Mouse (Mus musculus) gastrocnemius, adult 8-10 months (tissue): ENCODE measurements around the gene Mta2. TPM values are rescaled to one million over a fixed set of nuclear protein-coding genes. Genes with fewer than 3 reads are reported as not detected.
"Not testable (repeated sequence)": the region's sequence is repeated elsewhere in the genome, so short reads cannot be mapped to it uniquely, and the experiment has no call there.

Source experiments
- DNase-seq, 2 experiments: peaks; one replicate each; pipeline ENCODE4 v3.0.0; 2022; ENCODE audit warnings: low spot score in 2 of 2
- total RNA-seq, 4 experiments: library from RNA; stranded (reverse); gene quantifications; 2 replicates each; pipeline ENCODE4 v1.2.4; 2022

The Mta2 gene
- total RNA-seq, result 10 to 100 TPM; 21.0 to 25.7 (median 23.4) TPM

DNA sequence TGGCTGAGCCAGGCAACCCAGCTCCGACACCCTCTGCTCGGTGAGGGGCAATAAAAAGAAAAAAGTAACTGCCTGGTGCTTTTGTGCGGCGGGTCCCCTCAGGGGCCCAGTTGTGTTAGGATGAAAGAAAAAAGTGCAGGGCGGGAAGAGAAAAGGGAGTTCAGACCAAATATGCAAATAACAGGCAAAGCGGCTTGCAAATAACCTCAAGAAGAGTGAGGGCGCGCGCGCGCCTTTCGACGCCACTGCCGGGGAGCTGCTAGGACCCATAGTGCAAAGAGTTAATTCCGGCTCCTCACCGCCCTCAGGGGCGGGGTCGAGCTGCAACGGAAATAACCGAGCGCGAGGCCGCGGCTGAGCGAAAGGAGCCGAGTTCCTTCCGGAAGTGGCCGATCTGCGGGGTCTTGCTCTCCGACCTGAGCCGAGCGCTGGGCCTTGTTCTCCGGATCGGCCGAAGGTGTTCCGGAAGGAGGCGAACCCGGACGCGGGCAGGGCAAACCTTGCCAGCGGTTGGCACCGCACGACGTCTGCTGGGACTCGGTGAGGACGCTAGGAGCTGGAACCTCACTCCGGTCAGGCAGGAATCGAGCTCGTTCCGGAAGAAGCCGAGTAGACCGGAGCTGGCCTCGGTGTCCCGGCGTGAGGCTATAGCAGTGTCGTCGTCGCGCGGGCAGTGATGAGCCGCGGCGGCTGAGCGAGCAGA, at the start of gene Mta2:
TSS of gene Mta2 (plus strand) at position 361 of the 703 bp plus-strand sequence.
- DNase-seq, result peak; percentile 90 to 93

DNA sequence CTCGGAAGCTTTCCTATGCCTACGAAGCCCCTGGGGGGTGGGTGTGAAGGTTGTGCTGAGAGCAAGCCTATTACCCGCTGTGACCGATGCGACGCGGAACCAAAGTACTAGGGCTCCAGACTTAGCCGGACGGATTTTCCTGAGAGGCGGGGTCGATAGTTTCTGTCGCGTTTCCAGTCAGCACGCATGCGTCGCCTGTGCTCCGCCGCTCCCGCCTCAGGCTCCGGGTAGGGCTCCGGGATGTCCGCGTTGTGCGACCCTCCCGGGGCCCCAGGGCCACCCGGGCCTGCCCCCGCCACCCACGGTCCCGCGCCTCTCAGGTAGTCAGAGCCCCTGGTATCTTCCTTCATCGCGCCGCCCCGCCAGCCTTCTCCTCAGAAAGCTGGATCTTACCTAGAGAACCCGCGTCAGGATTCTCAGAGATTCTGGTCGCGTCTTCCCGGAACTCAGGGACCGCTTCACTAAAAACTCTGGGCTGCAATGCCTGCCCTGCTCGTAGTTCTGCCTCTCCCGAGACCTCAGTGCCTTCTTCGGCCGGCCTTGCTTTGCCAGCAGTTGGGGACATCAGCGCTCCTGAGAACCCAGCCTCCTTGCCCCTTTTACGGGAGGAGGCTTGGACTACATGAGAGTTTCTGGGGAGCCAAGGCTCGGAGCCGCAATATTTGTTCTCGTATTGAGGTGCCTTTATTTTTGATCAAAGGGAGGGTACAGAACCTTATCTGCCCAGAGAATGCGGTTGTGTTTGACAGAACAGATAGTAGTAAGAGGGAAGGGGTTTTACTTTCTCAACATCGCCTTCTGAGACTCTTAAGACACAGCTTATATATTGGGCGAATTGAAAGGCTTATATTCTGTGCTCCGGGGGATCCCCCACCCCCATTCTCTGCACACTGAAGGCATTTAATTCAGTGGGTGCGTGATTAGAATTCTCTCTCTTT, 48.6 kb upstream of the Mta2 start, which contains the start of gene Ints5:
TSS of gene Ints5 (plus strand) at position 177 of the 938 bp plus-strand sequence.
- DNase-seq, result peak; percentile 66 to 70

DNA sequence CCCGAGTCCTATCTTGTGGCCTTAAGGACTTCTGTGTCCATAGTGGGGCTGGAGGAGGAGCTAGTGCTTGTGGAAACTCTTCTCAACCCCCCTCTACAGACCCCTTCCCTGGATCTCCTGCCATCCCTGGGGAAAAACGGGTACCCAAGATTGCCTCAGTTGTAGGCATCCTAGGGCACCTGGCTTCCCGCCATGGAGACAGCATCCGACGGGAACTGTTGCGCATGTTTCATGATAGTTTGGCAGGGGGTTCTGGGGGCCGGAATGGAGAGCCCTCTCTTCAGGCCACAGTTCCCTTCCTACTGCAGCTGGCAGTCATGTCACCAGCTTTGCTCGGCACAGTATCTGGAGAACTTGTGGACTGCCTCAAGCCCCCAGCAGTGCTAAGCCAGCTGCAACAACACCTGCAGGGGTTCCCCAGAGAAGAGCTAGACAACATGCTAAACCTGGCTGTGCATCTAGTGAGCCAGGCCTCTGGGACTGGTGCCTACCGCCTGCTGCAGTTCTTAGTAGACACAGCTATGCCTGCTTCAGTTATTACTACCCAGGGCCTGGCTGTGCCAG, 46.2 kb upstream of the Mta2 start:
- DNase-seq, result no peak

DNA sequence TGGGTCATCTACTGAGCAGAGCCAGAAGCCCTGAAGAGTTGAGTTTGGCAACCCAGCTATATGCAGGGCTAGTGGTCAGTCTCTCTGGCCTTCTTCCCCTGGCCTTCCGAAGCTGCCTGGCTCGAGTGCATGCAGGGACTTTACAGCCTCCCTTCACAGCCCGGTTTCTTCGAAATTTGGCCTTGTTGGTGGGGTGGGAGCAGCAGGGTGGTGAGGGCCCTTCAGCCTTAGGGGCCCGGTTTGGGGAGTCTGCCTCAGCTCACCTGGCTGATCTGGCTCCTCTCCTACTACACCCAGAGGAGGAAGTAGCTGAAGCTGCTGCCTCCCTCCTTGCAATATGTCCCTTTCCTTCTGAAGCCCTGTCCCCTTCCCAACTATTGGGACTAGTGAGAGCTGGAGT, 45.4 kb upstream of the Mta2 start:
- not testable (repeated sequence) for DNase-seq

DNA sequence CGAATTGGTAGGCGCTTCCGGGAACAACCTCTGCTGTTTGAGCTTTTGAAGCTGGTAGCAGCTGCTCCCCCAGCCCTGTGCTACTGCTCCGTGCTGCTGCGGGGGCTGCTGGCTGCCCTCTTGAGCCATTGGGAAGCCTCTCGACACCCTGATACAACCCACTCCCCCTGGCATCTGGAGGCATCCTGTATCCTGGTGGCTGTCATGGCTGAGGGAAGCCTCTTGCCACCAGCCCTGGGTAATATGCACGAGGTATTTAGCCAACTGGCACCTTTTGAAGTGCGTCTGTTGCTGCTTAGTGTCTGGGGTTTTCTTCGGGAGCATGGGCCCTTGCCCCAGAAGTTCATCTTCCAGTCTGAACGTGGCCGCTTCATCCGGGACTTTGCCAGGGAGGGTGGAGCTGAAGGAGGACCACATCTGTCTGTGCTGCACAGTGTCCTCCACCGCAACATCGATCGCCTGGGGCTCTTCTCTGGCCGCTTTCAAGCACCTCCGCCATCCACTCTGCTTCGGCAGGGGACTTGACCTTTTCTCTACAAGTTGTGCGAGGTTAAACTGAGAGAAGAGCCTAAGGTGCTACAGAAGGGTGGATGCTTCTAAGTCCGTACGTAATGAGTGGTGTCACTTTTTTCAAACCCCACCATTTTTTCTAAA, 44.3 kb upstream of the Mta2 start:
- not testable (repeated sequence) for DNase-seq

DNA sequence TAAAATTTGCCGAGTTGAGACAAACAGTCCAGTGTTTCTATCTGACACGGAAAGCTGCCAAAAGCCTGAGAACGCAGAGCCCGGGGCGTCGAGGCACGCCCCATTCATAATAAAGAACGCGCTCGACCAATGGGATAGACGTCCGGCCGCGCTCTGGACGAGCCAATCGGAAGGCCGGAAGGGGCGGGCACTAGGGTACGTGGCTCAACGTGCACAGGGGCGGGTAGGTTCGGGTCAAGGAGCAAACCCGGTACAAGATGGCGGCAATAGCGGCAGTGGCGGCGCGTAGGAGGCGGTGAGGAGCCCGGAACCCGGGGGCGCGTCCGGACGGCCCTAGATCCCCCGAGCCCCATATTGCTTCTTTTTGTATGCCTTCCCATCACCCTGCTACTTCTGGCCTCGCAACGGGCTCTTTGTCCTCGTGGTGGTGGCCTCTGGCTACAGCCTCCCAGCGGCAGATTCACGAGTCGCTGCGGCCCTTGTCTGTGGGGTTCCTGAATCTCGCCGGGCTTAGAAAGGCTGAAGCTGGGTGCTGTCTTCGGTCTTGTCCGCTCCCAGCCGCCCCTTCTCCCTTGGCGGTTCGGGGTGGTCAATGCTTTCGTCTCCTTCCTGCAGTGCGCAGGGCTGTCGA, 43.7 kb upstream of the Mta2 start, which contains the start of gene Ganab:
TSS of gene Ganab (plus strand) at position 207 of the 631 bp plus-strand sequence.
- DNase-seq, result peak; percentile 91

DNA sequence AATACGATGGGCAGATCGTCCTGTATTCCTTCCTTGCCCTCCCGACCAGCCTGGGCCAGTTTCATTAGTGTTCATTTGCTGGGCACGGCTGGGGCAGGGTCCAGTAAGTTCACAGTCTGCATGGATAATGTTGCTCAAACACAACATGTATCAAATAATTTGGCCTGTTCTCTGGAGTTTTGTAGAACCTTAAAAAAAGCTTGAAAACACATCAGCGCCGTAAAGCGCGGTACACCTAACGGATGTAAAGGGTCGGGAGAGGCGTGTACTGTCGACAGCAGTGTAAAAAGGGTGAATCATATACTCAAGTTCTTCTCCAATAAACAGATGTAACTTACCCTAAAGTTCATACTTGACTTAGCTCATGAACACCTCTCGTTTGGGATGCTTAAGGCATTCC, 43.1 kb upstream of the Mta2 start:
- no peak for DNase-seq

DNA sequence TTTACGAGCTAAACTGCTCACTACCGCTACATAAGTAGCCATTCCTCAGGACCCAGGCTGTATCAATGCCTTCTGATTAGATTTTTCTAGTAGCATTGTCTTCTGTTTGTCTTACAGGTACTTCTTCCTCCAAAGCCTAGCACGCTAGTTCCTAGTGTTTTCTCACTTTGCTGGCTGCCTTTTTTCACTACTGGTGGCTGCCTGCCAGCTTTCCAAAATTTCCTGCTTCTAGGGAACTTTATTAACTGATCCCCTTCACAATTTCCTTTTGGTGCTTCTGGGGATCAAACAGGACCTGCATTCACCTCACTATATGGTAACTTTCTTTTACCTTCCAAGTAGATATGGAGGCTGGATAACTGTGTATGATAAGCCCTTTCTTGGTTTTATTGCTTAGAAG, 42.6 kb upstream of the Mta2 start:
- DNase-seq, result no peak

DNA sequence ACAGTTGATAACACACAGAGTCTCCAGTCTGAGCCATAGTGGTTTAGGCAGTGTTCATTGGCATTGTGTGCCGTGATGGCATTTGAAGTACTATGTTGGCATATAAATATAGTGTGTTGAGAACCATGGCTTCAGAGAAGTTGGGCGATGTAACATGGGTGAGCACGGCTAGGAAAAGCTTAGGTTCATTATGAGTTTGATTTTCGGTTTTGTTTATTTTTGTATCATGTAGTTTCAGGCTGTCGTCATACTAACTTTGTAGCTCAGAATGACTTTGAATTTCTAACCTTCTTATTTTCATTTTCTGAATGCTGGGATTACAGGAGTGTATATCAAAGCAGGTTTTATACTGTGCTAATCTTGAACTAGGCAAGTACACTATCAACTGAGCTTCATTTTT, 38.3 kb upstream of the Mta2 start:
- DNase-seq, result no peak

DNA sequence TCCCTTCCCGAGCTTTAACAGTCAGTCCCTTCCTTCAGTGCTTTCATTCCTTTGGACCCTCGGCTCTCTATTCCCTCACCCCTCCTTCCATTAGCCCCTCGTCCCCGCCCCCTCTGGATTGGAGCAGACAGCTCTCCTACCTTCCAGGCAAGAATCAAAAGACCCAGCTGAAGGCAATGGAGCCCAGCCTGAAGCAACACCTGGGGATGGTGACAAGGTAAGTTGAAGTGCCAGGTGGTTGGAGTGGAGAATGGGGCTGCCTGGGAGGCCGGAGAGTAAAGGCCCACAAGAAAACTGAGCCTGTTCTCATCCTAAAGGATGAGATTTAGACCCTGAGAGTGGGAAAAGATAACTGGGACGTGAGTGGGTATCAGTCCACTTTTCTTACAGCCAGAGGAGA, 33.1 kb upstream of the Mta2 start:
- no peak for DNase-seq

DNA sequence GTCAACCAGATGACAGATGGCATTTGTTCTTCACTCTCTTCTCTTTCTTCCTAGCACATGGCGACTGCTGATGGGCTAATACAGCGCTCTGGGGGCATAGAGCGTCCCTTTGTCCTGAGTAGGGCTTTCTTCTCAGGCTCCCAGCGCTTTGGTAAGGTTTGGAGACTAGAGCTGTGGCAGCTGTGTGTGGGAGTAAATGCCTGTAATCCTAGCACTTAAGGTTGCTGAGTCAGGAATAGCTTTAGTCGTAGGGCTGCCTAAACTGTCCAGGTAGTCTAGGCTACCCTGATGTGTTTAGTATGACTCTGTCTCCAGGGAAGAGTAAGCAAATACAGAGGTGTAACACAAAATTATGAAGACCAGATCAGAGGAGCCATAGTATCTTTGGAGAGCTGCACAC, 29.9 kb upstream of the Mta2 start:
- DNase-seq, result no peak

DNA sequence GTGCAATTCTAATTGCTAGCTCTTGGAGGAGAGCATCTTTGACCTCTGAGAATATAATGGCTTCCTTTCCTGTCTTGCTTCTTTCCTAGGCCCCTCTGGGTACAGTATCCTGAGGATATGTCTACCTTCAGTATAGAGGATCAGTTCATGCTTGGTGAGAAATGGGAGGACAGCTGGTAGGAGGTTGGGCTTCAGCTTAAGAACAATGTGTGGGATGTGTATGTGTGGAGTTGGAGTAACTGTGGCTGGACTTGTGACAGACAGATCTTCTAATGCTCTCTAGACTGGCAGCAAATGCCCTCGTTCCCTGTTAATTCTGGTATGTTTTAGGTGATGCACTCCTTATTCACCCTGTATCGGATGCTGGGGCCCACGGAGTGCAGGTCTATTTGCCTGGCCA, 27.5 kb upstream of the Mta2 start:
- DNase-seq, result no peak

DNA sequence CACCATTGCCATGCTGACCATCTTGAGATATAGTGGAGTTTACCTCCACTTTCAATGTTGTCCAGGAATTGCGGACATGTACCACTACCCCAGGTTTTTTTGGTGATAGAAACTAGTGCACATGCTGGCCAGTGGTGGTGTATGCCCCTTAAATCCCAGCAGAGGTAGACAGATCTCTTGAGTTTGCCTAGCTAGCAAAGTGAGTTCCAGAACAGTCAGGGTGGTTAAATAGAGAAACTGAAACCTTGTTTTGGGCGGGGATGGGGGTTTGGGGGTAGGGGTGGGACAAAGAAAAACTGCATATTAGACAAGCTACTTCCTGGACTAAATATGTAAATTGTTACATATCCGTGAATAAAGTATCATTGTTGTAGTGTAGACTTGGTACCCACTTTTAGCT, 22.7 kb upstream of the Mta2 start:
- no peak for DNase-seq

DNA sequence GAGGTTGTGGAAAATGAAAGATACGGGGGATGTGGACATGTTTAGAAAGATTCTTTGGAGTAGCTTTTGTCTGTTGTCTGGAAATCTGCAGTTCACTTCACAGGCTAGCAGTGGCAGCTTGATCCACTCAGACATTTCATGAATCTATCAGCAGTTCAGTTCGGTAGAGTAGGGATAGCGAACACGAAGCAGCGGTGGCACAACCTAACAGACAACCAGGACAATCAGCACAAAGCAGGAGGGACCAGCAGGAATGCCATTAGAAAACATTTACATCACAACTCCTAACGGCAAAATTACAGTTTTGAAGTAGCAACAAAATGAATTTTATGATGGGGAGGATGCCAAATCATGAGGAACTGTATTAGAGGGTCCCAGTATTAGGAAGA, 22.0 kb upstream of the Mta2 start:
- DNase-seq, result no peak

DNA sequence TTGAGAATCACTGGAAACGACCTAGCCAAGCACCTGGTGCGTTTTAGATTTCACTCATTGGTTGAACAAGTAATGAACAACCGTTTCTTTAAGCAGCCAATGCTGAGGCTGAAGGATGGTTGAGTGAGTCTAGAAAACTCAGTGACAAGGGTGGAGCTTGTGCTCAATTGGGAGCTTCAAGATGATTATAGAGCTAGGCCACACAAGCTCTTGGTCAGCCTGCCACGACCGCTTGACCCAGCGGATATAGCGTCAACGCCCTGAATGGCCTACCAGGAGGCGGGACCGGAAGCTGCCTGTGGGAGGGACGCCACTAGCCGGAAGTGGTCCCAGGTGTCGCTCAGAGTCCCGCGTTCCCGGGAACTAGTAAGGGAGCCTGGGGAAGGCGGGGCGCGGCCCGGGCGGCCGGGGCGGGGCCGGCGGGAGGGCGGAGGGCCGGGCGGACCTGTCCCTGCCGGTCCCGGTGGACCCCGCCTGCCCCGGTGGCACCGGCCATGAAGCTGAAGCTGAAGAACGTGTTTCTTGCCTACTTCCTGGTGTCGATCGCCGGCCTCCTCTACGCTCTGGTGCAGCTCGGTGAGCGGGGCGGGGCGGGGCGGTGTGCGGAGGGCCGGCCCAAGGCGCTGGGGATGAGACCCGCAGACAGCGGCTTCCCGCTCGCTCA, 21.5 kb upstream of the Mta2 start, which contains the start of gene B3gat3:
TSS of gene B3gat3 (plus strand) at position 302 of the 664 bp plus-strand sequence.
- DNase-seq, result peak; percentile 95

DNA sequence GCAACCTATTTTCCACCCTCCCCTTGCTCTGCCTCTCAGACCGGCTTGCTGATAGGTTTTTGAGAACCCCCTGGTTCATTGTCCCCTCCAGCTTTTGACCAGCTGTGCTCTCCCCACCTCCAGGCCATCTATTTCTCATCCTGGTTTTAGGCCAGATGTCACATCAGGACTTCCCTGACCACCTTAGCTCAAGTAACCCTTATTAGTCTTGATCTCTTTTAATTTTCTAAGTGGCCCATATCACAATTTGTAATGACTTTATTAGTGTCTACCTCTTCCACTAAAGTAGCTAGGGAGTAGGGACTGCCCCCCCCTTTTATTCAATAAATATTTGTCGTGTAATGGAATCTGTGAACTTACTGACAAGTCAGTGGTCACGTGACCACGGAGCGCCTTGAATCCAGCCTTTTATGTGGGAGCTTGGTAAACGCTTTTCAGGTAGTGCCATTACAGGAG, 20.8 kb upstream of the Mta2 start:
- no peak for DNase-seq

DNA sequence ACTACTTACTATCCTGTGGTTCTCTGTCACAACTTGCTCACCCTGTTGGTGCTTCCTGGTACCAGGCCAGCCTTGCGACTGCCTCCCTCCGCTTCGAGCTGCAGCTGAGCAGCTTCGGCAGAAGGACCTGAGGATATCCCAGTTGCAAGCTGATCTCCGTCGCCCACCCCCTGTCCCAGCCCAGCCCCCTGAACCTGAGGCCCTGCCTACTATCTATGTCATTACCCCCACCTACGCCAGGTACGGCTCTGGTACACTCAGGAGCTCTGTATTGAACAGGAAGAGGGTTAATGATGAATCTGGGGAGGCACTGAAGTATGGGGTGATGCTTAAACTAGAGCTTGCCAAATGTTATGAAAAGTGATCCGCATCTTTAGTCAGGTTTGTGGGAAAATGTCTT, 19.9 kb upstream of the Mta2 start:
- DNase-seq, result no peak

DNA sequence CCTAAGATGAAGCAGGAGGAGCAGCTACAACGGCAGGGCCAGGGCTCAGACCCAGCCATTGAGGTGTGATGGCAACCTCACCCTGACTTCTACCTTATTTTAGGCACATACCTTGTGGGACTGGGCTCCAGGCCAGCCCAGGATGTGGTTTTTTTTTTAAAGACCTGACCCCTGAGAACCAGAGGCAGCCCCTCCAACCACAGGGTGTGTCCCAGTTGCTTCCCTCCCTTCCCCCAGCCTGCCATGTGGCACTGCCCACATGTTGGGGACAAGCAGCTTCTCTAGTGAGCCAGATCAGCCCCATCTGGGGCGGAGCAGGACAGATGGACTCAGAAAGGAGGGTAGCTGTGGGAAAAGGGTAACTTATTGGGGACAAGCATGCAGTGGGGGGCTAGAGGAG, 14.9 kb upstream of the Mta2 start:
- no peak for DNase-seq

DNA sequence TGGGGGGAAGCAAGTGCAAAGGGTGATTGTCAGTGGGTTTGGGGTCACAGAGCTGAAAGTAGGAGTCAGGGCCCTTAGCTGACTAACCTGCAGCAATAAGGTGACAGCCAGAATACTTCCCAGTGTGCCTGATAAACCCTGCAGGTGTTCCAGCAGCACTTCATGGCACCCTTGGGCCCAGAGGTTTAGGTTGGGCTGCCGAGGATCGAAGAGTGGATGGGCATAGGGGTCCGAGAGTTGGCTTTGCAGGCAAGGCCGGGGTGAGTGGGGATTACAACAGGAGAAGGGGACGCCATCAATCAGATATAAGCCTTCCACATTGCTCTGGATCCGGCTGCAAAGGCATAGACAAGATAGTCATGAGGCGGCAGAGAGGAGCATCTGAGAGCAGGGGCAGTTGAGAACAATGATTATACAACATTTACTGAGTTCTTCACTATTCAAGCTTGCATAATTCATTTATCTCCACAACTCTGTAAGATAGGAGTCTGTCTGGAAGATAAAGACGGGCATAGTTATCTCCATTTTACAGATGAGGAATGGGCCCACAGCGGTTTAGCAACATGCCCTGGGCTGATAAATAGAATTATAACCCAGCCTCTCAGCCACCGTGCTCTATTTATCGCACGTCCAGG, 13.7 kb upstream of the Mta2 start:
- no peak for DNase-seq

DNA sequence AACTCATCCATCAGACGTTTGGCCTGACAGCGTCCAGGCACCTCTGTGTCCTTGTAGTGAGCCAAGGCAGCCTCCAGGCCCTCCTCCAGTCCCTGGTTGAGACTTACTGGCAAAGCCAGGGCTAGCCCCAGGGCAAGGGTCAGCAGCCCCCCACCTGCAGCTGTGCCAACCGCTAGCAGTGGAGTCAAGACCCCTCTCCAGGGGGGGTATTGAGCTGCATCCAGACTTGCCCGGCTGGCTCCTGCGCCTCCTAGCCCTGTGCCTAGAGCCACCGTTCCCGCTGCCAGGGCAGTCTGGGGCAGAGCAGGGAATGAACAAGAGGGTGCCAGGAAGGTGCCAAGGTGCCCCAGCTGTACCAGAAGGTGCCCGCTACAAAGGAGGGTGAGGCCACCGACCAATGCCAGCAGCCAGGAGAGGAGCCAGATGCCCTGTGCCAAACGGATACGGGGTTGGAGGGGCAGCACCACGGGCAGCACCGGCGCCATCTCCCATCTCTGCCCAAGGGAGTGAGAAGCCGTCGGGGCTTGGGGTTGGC, 12.9 kb upstream of the Mta2 start:
- peak in 1 of 2 experiments; percentile 14 for DNase-seq
